ENCODE assay signal across 10 mouse cellular contexts in genomic region chr15:7891547-7892282, GRCm38 (mm10).
DNase-seq lines count a peak whose midpoint lies in the region; ATAC-seq lines count a peak whose summit lies in the region.
"Had no signal": no experiment of that assay in that cellular context is flagged by ENCODE, and none has a peak within 500 bp of the region (broad histone marks: within the 10 kb centered on the region; RNA-seq: fewer than 3 reads in every experiment).

No protein-coding gene starts in this region.

- H3K27ac ChIP-seq in hindbrain, embryonic 11.5 days (ENCODE audit: low read depth, low read length) = no peak overlapping the region
- H3K27ac ChIP-seq in hindbrain, embryonic 13.5 days = no peak overlapping the region
- peak overlapping the region; percentile 42; the same call in 1 of the 2 replicates for H3K27ac ChIP-seq in limb, embryonic 10.5 days
- no peak overlapping the region for H3K27ac ChIP-seq in forebrain, embryonic 16.5 days (ENCODE audit: low read length)
- H3K27ac ChIP-seq: hindbrain, embryonic 15.5 days; limb, embryonic 12.5 days had no signal

- H3K4me3 ChIP-seq in hindbrain, embryonic 11.5 days (ENCODE audit: low read depth, low read length) = no peak overlapping the region
- H3K4me3 ChIP-seq in hindbrain, embryonic 13.5 days = no peak overlapping the region
- no peak overlapping the region for H3K4me3 ChIP-seq in limb, embryonic 10.5 days
- no peak overlapping the region for H3K4me3 ChIP-seq in forebrain, embryonic 16.5 days (replicated peaks; ENCODE audit: low read length)
- H3K4me3 ChIP-seq: hindbrain, embryonic 15.5 days; limb, embryonic 12.5 days had no signal

- H3K9ac ChIP-seq in hindbrain, embryonic 11.5 days (ENCODE audit: low read depth, low read length) = no peak overlapping the region
- no peak overlapping the region for H3K9ac ChIP-seq in hindbrain, embryonic 13.5 days
- no peak overlapping the region for H3K9ac ChIP-seq in forebrain, embryonic 16.5 days (replicated peaks; ENCODE audit: low read depth, low read length)
- H3K9ac ChIP-seq: hindbrain, embryonic 15.5 days; limb, embryonic 12.5 days had no signal

- no peaks in the 10 kb centered on the region for H3K4me1 ChIP-seq in hindbrain, embryonic 11.5 days (replicated peaks; ENCODE audit: control insufficient read depth, insufficient read depth, low read length)
- H3K4me1 ChIP-seq in hindbrain, embryonic 13.5 days (replicated peaks) = peaks cover 9% of the 10 kb centered on the region
- H3K4me1 ChIP-seq in limb, embryonic 10.5 days = peaks cover 36% of the 10 kb centered on the region
- H3K4me1 ChIP-seq in forebrain, embryonic 16.5 days (replicated peaks; ENCODE audit: control insufficient read depth, insufficient read depth, low read length) = no peaks in the 10 kb centered on the region
- H3K4me1 ChIP-seq: hindbrain, embryonic 15.5 days had no signal

- no peak overlapping the region for H3K4me2 ChIP-seq in hindbrain, embryonic 11.5 days (replicated peaks; ENCODE audit: low read depth, low read length)
- H3K4me2 ChIP-seq in hindbrain, embryonic 13.5 days = no peak overlapping the region
- no peak overlapping the region for H3K4me2 ChIP-seq in forebrain, embryonic 16.5 days (ENCODE audit: low read length)
- H3K4me2 ChIP-seq: hindbrain, embryonic 15.5 days; limb, embryonic 12.5 days had no signal

- H3K9me3 ChIP-seq in hindbrain, embryonic 11.5 days (ENCODE audit: control insufficient read depth, low read length) = no peaks in the 10 kb centered on the region
- no peaks in the 10 kb centered on the region for H3K9me3 ChIP-seq in hindbrain, embryonic 13.5 days
- no peaks in the 10 kb centered on the region for H3K9me3 ChIP-seq in limb, embryonic 10.5 days (replicated peaks)
- H3K9me3 ChIP-seq in forebrain, embryonic 16.5 days (ENCODE audit: control insufficient read depth, low read length) = no peaks in the 10 kb centered on the region
- H3K9me3 ChIP-seq: hindbrain, embryonic 15.5 days; limb, embryonic 12.5 days had no signal

- H3K36me3 ChIP-seq in hindbrain, embryonic 11.5 days (ENCODE audit: control insufficient read depth, insufficient read depth, low read length) = no peaks in the 10 kb centered on the region
- peaks cover 5% of the 10 kb centered on the region for H3K36me3 ChIP-seq in hindbrain, embryonic 13.5 days
- no peaks in the 10 kb centered on the region for H3K36me3 ChIP-seq in limb, embryonic 10.5 days
- no peaks in the 10 kb centered on the region for H3K36me3 ChIP-seq in forebrain, embryonic 16.5 days (ENCODE audit: control insufficient read depth, insufficient read depth)
- H3K36me3 ChIP-seq: hindbrain, embryonic 15.5 days; limb, embryonic 12.5 days had no signal

- WGBS in hindbrain, embryonic 11.5 days = 59% methylated on average over 9 of the region's 9 CpGs
- WGBS in hindbrain, embryonic 13.5 days = 48% methylated on average over 9 of the region's 9 CpGs
- WGBS in limb, embryonic 10.5 days = 70% methylated on average over 9 of the region's 9 CpGs
- 50% methylated on average over 9 of the region's 9 CpGs for WGBS in forebrain, embryonic 16.5 days

- peak; percentile 33 for DNase-seq in hindbrain, embryonic 11.5 days (ENCODE audit: low spot score)
- DNase-seq in retina, postnatal 1 day = peak; percentile 30
- no peak for DNase-seq in retina, embryonic 14.5 days (ENCODE audit: low spot score)
- DNase-seq in limb, embryonic 10.5 days (ENCODE audit: low spot score) = no peak
- DNase-seq in yolk sac, embryonic 10.5 days (ENCODE audit: low spot score) = peak; percentile 69
- DNase-seq: cerebellum, adult 8-10 months had no signal

- H3K27me3 ChIP-seq in hindbrain, embryonic 11.5 days (ENCODE audit: control insufficient read depth, insufficient read depth, low read length) = no peaks in the 10 kb centered on the region
- H3K27me3 ChIP-seq in hindbrain, embryonic 13.5 days = peaks cover 8% of the 10 kb centered on the region; the same call in 1 of the 2 replicates
- no peaks in the 10 kb centered on the region for H3K27me3 ChIP-seq in limb, embryonic 10.5 days (ENCODE audit: low read depth, poor library complexity, severe bottlenecking)
- no peaks in the 10 kb centered on the region for H3K27me3 ChIP-seq in forebrain, embryonic 16.5 days (replicated peaks; ENCODE audit: control insufficient read depth, insufficient read depth, low read length)
- H3K27me3 ChIP-seq: hindbrain, embryonic 15.5 days; limb, embryonic 12.5 days had no signal

- no peak for ATAC-seq in hindbrain, embryonic 11.5 days (ENCODE audit: low FRiP score)
- ATAC-seq in hindbrain, embryonic 13.5 days (ENCODE audit: low FRiP score) = no peak
- no peak for ATAC-seq in forebrain, embryonic 16.5 days

Comparison
In these comparisons a context has a peak if more than half of its experiments do, and no peak if none do; other contexts are left out.
1. DNase-seq: peak in hindbrain, embryonic 11.5 days (single experiment), retina, postnatal 1 day (single experiment) and yolk sac, embryonic 10.5 days (single experiment); none in retina, embryonic 14.5 days (single experiment) and limb, embryonic 10.5 days (single experiment).